Mouse (Mus musculus): ENCODE measurements around the gene Slc5a4a.
A peak's percentile ranks its signal among the peaks of the same experiment; 100 is the strongest.

The Slc5a4a gene

GRCm38 (mm10) chr10:76225944-76226343, 78.7 kb downstream of the Slc5a4a start:
- DNase-seq: no peak

- no peak for DNase-seq
Measured at GRCm38 (mm10) chr10:76229627-76230026, 82.4 kb downstream of the Slc5a4a start.

GRCm38 (mm10) chr10:76237341-76238225, 90.3 kb downstream of the Slc5a4a start, which contains the start of gene Prmt2:
Gene Prmt2 (minus strand): TSS chr10:76237865.
- peak; percentile 88 to 90 for DNase-seq

All from thymus, postnatal 36 days (tissue).